Mouse (Mus musculus) CD4-positive helper T cell, adult 2 months (primary cell): ENCODE measurements around the gene Gm9732.
"Not testable (repeated sequence)": the region's sequence is repeated elsewhere in the genome, so short reads cannot be mapped to it uniquely, and the experiment has no call there.

Experiments used
- DNase-seq: peaks from one replicate; pipeline ENCODE4 v3.0.0-alpha.2; 2012; ENCODE audit warnings: low read depth, missing footprints, low spot score

Gm9732 gene

GRCm38 (mm10) chr14:43274986-43275511 lies at the start of gene Gm9732:
Gene Gm9732, plus strand, starts transcription at chr14:43275036.
- peak; percentile 1 for DNase-seq

DNA sequence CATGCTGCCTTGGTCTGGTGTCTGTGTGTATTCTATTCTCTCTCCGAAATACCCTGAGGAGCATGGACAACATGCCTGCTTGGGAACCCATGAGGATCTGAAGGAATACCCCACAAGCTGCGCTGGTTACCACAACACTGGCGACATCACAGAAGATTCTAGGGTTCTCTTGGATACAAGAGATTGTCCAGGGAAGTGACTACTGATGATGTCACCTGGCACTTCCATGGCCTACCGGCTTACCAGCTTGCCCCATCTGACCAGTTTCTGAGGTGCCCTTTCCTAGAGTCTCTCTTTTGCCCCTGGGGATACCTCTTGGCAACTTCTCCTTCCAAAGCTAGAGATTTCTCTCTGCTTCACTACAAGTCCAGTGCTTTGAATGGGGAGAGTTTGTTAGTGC lies 39.6 kb upstream of the Gm9732 start, which contains the start of gene Gm8122:
Gm8122 (minus strand) TSS at position 101 of the 400 bp plus-strand sequence.
- DNase-seq, result not testable (repeated sequence)

DNA sequence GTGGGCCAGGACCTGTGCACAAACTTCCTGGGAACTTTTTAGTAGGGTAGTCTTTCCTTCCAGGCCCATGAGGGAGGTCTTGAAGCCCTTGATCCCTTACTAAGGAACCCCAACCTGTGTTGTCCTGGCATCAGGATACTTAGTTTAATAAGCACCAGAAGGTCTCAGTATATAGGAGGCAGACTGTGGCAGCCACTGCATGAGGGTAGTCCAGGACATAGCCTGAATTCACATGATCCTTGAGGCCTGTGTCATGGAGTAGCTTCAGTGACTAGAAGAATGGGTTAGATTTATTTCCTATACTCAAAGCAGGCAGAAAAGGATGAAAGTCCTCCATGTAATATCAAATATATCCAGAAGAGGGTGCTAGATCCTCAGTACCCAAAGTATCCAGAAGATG lies 37.1 kb upstream of the Gm9732 start:
- DNase-seq, result not testable (repeated sequence)

DNA sequence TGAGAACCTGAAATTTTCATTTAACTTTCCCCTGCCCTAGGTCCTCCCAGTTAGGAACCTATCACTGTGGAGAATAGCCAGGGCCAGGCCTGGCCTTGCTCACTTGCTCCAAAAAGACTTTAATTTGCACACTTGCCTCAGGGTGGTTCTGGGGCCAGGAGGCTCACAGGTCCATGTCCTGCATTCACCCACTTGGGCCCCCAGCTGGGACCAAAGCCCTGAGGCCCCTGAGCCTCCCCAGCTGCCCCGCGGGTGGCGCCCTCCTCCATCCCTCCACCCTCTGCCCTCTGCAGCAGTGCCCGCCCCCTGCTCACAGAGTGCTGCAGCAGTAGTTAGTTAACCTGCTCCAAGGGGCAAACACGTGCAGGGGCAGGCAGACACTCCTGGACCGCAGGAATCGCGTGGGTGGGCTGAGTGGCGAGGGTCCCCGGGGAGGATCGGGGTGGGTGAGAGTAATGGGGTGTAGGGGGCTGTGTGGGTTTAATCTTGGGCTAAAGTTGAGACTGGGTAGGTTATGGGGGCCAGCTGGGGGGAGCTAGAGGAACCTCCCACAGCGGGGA lies 25.1 kb upstream of the Gm9732 start:
- not testable (repeated sequence) for DNase-seq

GRCm38 (mm10) chr14:43250549-43251253 lies 24.1 kb upstream of the Gm9732 start:
- DNase-seq, result not testable (repeated sequence)

- not testable (repeated sequence) for DNase-seq
Measured at GRCm38 (mm10) chr14:43256511-43256910, 18.3 kb upstream of the Gm9732 start.

GRCm38 (mm10) chr14:43258349-43258748 lies 16.5 kb upstream of the Gm9732 start, which contains the start of gene Gm8126:
Gene Gm8126, plus strand, starts transcription at chr14:43258649.
- DNase-seq, result not testable (repeated sequence)

DNA sequence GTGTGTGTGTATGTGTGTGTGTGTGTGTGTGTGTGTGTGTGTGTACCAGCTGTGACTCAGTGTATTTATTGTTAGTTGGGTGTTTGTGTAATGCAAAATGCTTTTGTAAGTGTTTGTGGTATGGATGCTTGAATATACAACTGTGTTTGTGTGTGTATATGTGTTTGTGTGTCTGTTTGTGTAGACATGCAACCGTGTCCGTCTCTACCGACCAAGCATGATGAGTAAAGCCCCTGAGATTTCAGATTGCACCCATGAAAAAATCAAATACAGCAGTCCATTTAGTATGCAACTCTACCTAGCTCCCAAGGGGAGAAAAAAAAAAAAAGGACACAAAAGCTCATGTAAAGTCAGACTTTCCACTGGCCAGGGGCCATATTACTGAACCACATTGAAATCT lies 11.4 kb upstream of the Gm9732 start:
- not testable (repeated sequence) for DNase-seq

DNA sequence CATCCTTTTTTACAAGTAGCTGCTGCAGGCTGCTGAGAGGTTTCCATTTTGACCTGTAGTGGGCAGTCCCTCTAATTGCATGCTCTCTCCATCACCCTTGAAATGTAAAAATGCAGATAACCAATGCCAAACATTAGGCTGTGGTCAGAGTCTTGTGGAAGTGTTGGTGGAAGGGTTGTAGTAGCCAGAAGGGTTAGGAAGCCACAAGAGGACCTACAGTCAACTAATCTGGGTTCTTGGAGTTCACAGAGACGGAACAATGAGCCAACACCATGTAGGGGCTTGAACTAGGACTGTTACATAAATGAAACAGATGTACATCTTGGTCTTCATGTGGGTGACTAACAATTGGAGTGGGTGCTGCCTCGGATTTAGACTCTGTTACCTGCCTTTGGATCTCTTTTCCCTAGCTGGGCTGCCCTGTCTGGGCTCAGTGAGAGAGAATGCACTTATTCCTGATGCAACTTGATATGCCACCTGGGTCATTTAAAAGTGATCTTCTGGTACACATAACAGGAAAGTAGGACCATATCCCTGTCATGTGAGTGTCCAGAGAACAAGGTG lies 6.2 kb upstream of the Gm9732 start:
- DNase-seq, result not testable (repeated sequence)

GRCm38 (mm10) chr14:43269211-43269610 lies 5.6 kb upstream of the Gm9732 start:
- DNase-seq, result not testable (repeated sequence)

DNA sequence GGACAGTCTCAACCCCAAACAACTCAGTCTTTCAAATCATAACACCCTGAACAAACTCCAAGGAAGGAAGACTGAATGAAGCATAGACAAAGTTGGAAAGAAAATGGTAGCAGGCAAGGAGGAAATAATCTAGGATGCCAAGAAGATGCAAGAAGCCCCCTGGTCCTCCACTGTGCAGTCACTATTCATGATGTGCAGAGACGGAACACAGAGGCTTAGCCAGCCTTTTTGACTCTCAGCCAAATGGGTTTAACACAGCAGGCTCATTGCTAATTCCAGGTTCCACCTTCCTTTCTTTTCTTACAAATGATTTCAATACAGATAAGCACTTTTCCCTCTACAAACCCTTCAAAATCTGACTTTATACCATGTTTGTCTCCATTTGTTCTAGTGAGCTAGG lies 1.7 kb upstream of the Gm9732 start:
- not testable (repeated sequence) for DNase-seq

DNA sequence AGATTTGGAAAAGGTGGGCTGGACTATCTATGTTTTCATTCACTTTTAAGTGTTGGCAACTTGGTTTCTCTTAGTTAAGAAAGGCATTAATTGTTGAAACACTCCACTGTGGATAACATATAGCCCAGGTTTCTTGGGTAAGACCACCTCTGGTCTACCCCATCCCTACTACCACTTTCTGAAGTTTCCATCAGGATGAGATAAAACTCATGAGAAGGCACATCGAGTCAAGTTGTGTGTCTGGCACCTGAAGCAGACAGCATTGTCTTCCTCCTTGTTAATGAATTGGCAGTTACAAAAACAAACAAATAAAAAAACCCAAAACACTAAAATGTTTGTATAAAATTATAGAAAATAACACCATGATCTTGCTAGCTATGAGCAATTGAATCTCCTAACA lies 916 bp downstream of the Gm9732 start:
- not testable (repeated sequence) for DNase-seq

DNA sequence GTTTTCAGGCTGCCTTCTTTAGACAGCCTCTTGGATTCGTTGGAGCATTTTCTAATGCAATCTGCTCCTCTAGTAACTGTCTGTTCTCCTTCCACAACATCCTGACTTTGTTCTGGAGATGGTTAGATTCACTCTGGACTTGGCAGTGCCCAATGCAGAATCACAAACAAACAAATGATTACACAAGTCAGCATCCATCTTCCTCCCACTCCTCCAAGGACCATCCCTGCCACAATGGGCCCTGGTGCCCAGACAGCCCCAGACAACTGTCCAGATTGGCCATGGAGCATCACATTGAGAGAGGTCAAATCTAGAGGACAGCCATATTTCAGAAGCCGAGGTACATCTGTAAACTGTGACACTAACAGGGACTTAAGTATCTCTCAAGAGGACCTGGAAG lies 2.6 kb downstream of the Gm9732 start:
- not testable (repeated sequence) for DNase-seq

DNA sequence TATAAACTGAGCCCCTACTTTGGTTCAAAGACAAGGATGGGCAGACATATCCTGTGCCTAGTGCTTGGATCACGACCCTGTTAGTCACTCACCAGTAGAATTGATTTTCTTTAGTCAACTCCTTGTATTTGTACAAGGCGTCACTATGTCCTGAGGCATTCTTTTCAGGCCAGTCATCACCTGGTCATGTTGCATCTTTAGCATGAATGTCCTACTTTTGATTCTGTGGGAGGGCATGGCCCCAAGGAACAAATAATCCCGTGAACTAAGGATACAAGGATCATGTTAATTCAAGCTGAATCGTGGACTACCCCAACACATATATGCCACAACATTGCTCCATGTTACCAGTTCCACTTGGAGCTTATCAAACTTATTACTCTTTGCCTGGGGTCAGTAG lies 3.3 kb downstream of the Gm9732 start:
- not testable (repeated sequence) for DNase-seq

DNA sequence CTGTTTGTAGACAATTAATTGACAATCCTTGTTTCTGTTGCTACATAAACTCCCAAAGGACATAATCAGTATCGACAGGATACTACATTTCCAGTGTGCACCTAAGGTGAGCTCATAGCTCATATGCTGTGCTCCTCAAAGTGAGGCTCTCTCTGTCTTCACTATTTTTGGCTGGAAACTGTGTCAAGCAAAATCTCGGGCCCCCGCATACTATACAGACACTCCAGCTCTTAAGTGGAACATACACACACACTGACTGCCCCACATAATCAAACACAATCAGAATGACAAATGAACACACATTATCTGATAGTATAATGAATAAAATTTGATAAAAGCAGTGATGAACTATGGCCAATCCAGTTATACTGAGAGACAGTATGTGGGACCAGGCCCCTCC lies 3.8 kb downstream of the Gm9732 start:
- peak; percentile 5 for DNase-seq

GRCm38 (mm10) chr14:43293503-43293902 lies 18.7 kb downstream of the Gm9732 start, which contains the start of gene Gm8127:
Gene Gm8127, minus strand, starts transcription at chr14:43293832.
- not testable (repeated sequence) for DNase-seq

- DNase-seq, result not testable (repeated sequence)
Measured at GRCm38 (mm10) chr14:43319516-43319915, 44.7 kb downstream of the Gm9732 start.

DNA sequence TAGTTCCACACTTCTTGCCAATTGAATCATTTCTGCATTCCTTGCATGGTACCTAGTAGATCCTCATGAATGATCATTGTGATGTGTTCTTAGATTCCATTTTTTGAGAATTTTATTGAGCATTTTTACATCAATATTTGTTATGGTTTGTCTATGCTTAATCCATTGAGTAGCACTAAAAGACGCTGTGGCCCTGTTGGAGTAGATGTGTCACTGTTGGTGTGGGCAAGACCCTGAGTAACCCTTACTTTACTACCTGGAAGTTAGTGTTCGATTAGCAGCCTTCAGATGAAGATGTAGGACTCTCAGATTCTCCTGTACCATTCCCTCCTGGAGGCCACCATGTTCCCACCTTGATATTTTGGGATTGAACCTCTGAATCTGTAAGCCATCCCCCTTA lies 53.8 kb downstream of the Gm9732 start:
- DNase-seq, result not testable (repeated sequence)

DNA sequence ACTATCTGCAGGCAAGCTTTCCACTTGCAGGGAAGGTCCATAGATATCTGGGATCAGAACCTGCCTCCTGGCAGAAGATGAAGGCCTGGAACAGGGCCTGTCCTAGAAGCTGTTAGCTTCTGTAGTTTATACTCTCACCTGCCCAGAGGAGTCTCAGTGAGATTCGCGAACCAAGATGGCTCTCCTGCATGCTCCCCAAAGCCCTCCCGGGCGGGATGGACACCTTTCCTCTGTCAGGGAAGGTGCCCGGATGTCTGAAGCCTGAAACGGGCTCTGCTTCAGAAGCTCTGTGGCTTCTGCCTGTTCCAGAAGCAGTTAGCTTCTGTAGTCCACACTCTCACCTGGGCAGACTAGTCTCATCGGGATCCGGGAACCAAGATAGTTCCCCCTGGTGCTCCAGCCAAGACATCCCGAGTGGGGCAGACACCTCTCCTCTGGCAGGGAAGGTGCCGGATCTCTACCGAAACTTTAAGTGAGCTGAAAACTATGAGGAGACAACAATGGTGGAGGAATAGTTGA lies 56.6 kb downstream of the Gm9732 start:
- peak; percentile 0 for DNase-seq

DNA sequence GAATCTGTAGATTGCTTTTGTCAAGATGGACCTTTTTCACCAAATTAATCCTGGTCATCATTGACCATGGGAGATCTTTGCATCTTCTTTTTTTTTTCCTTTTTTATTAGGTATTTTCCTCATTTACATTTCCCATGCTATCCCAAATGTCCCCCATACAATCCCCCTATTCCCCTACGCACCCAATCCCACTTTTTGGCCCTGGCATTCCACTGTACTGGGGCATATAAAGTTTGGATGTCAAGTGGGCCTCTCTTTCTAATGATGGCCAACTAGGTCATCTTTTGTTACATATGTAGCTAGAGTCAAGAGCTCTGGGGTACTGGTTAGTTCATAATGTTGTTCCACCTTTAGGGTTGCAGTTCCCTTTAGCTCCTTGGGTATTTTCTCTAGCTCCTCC lies 62.8 kb downstream of the Gm9732 start:
- not testable (repeated sequence) for DNase-seq

DNA sequence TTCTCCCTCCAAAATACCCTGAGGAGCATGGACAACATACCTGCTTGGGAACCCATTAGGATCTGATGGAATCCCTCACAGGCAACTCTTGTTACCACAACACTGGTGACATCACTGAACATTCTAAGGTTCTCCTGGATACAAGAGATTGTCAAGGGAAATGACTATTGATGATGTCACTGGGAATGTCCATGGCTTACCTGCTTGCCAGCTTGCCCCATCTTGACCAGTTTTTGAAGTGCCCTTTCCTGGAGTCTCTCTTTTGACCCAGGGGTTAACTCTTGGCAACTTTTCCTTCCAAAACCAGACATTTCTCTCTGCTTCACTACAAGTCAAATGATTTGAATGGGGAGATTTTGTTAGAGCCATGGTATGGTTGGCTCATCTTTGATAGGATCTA lies 72.9 kb downstream of the Gm9732 start, which contains the start of gene 1700001F09Rik:
1700001F09Rik (minus strand) TSS at position 101 of the 400 bp plus-strand sequence.
- not testable (repeated sequence) for DNase-seq

GRCm38 (mm10) chr14:43352944-43353343 lies 78.1 kb downstream of the Gm9732 start:
- DNase-seq, result not testable (repeated sequence)
